ENCODE assay signal across 31 mouse cellular contexts in the genomic region with DNA sequence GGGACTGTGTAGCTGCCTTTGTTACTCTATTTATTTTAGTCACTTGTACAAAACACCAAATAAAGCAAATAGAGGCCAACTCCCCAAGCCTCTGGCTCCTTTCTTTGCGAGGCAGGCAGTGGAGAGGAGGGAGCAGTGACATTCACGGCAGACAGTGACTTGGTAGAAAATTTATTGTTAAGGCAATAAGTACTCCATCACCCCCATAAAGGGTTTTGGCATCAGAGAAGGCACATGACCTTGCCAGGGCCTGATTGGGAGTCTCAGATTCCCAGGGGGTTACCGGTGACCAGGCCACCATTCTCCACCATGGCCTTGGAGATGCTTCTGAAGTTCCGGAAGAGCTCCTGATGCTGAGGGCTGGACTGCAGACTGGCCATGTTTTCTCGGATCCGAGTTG.
"Had no signal": no experiment of that assay in that cellular context is flagged by ENCODE, and none has a peak within 500 bp of the region (broad histone marks: within the 10 kb centered on the region; RNA-seq: fewer than 3 reads in every experiment).

No protein-coding gene starts in this region.

- DNase-seq: left cerebral cortex, postnatal 4 days; liver; liver, embryonic 13.5 days; liver, postnatal 0 days; lung, adult 18-20 months; lung, adult 2 months; lung, embryonic 14.5 days; lung, postnatal 10 days; lung, postnatal 14 days; lung, postnatal 36 days; lung, postnatal 4 days; midbrain, embryonic 14.5 days had no signal

- ATAC-seq: liver, embryonic 12.5 days; liver, postnatal 0 days; lung, postnatal 0 days; midbrain, embryonic 13.5 days; midbrain, embryonic 15.5 days; midbrain, embryonic 16.5 days had no signal

- H3K4me2 ChIP-seq: limb, embryonic 12.5 days; limb, embryonic 13.5 days; limb, embryonic 15.5 days; liver, embryonic 11.5 days; liver, embryonic 12.5 days; liver, embryonic 13.5 days; liver, embryonic 15.5 days; lung, embryonic 14.5 days; lung, embryonic 15.5 days; midbrain, embryonic 11.5 days; midbrain, embryonic 12.5 days; midbrain, embryonic 13.5 days; midbrain, embryonic 15.5 days had no signal

- H3K9me3 ChIP-seq: limb, embryonic 10.5 days; limb, embryonic 12.5 days; limb, embryonic 13.5 days; limb, embryonic 15.5 days; liver, embryonic 12.5 days; liver, embryonic 13.5 days; liver, embryonic 15.5 days; lung, embryonic 15.5 days; megakaryocyte, embryonic 14.5 days; midbrain, embryonic 10.5 days; midbrain, embryonic 12.5 days; midbrain, embryonic 13.5 days; midbrain, embryonic 15.5 days had no signal

- H3K9ac ChIP-seq: limb, embryonic 12.5 days; limb, embryonic 13.5 days; limb, embryonic 15.5 days; liver, embryonic 12.5 days; liver, embryonic 13.5 days; liver, embryonic 14.5 days; liver, embryonic 15.5 days; liver, postnatal 0 days; lung, embryonic 14.5 days; lung, embryonic 15.5 days; midbrain, embryonic 12.5 days; midbrain, embryonic 13.5 days; midbrain, embryonic 15.5 days had no signal

- H3K27me3 ChIP-seq: limb, embryonic 12.5 days; limb, embryonic 13.5 days; limb, embryonic 15.5 days; liver, embryonic 12.5 days; liver, embryonic 13.5 days; liver, embryonic 15.5 days; lung, embryonic 15.5 days; megakaryocyte, embryonic 14.5 days; midbrain, embryonic 12.5 days; midbrain, embryonic 13.5 days; midbrain, embryonic 15.5 days had no signal

- H3K4me3 ChIP-seq: limb, embryonic 10.5 days; limb, embryonic 12.5 days; limb, embryonic 13.5 days; limb, embryonic 15.5 days; liver, embryonic 12.5 days; liver, embryonic 13.5 days; liver, embryonic 15.5 days; lung, embryonic 15.5 days; megakaryocyte, embryonic 14.5 days; midbrain, embryonic 10.5 days; midbrain, embryonic 12.5 days; midbrain, embryonic 13.5 days; midbrain, embryonic 15.5 days; myocyte had no signal

- H3K27ac ChIP-seq: limb, embryonic 10.5 days; limb, embryonic 12.5 days; limb, embryonic 13.5 days; limb, embryonic 15.5 days; liver, embryonic 12.5 days; liver, embryonic 14.5 days; liver, embryonic 15.5 days; lung, embryonic 15.5 days; macrophage; midbrain, embryonic 10.5 days; midbrain, embryonic 12.5 days; midbrain, embryonic 13.5 days; midbrain, embryonic 15.5 days had no signal
